Mouse (Mus musculus): ENCODE results near the gene Hmgn2.

The Hmgn2 gene

DNA sequence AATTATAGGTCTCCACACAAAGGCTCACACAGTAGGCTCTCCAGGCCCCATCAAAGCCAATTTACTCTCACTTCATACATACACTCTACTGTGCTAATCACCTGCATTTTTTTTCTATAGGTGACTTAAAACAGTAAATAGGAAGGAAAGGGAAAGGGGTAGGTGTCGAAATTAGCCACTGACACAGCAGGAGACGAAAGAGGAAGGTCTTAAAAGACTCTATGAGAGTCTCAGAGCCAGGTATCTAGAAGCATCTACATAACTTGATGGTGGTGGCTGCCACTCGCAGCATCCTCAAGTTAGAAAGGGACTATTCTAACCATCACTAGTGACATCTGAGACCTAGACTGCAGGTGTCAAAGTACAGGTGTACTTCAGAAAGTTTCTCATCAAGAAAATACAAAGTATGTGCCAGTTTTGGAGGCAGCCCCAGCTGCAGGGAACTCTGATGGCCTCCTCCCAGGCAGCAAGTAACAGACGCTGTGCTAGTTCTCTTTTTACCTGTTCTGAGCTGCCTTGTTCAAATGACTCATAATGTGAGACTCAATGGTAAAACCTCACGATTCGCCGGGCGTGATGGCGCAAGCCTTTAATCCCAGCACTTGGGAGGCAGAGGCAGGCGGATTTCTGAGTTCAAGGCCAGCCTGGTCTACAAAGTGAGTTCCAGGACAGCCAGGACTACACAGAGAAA lies 9.7 kb upstream of the Hmgn2 start:
- DNase-seq: no peak

DNA sequence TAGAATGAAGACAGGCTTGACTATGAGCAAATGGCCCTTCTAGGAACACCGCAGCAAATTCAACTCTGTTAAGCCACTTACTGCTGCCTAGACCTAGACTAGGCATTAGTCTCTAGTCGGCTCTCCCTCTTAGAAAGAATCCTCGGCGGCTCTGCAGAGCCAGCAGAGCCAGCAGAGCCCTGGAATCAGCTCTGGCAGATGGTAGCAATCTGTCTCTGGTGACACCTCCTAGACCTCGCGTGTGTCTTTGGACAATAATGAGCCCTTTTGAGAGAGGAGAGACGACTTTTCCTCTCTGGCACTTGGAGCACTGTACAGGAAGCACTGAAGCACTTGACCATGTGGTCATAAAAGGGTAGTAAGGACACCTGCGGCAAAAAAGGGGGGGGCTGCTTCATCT lies 3.3 kb upstream of the Hmgn2 start:
- DNase-seq: no peak

DNA sequence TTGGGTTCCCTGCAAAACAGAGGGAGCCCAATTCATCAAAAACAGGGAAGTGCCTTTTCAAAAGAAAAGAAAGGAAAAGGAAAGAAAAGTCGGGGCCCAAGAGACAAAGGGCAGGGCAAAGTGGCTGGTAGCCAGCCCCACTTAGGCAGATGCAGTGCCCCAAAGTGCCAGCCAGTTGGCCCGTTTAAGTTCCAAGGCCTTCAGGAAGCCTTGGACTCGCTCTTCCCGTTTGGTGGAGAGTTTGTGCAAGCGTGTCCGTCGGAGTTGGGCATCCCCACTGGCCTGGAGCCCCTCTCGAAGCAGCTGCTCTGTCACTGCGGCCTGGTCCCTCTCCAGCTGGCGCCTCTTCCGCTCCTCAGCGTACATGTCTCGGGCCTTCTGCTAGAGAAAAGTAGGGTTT lies 2.4 kb upstream of the Hmgn2 start:
- no peak for DNase-seq

DNA sequence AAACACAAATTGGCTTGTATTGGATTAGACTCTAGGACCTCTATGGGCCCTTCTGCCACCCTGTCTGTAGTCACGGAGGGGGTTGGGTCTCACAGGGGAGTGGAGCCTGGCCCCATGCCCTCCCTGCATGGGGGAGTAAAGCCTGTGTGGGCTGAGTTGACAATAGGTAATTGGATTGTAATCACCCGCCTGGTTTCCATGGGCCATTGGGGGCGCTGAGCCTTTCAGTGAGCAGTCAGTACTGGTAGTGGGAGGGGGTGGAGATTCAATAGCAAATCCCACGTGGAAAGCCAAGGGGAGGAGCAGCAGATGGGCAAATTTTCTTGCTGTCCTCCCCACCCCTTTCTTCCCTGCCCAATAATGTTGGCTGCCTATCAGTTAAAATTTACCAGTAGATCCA lies 1.7 kb upstream of the Hmgn2 start:
- no peak for DNase-seq

DNA sequence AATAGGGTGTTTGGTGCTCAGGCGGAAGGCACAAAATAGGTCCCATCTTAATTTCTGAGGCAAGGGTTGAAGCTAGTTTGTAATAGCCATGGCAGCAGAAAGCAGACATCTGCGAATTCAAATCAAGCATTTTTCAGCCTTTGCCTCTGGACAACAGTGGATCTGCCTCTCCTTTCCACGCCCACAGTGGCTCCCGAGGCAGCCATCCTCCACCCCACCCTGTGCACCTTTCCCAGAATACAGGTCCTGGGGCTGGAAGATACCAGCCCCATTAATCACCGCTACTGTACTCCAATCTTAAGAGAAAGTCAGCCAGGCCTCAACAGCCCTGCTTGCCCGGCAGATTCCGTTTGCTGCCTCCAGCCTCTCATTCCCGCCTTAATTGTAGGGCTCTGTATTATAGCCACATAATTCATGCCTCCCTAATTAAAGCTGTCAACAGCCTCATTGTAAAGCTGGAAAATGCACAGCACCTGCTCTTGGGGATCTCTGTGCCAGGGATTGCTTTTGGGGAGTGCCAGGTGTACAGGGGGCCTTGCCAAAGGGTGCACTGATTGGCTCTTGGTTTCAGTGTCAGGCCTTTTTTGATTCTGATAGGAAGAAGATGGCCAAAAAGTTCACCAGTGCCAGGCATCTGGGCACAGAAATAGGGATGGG lies 792 bp upstream of the Hmgn2 start:
- no peak for DNase-seq

DNA sequence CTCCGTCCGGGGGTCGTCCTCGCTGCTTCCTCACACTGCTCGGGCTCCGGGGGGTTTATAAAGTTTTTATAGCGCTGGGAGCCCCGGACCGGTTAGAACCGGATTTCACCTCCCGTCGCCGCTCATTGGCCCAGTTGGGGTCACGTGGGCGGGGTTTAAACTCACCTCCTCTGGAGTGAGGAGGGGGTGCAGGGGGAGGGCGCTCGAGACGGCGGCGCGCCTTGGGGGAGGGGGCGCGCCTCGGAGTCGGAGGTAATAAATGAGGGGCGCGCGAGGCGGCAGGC lies 642 bp downstream of the Hmgn2 start:
- DNase-seq: peak; percentile 95

DNA sequence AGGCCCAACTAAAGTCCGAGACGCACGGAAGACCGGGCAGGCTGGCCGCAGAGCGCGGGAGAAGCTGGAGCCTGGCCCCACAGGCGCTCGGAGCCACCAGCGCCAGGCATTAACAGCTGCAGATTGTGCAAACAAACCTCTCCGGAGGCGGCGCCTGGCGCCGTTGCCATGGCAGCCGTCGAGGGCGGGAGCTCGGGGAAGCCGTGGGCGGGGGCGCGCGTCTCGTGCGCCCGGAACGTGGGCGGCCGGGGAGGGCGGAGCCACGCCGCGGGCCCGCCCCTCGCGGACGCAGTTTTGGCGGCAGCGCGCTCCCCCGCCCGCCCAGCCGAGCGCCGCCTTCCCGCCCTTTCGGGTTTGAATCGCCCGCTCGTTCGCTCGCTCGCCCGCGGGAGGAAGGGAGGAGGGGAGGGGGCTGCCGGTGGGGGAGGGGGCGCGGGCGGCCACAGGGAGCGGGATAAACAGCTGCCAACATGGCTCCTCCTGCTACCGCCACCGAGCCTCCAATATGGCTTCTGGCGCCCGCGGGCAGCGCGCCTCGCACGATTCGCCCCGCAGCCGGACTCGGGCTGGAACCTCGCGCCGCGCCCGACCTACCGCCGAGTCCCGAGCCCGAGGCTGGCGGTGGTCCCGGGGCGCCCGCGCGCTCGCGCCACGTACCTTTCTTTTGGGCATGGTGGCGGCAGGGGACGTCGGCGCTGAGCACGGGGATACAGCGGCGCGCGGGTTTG lies 1.1 kb downstream of the Hmgn2 start:
- peak; percentile 99 for DNase-seq

DNA sequence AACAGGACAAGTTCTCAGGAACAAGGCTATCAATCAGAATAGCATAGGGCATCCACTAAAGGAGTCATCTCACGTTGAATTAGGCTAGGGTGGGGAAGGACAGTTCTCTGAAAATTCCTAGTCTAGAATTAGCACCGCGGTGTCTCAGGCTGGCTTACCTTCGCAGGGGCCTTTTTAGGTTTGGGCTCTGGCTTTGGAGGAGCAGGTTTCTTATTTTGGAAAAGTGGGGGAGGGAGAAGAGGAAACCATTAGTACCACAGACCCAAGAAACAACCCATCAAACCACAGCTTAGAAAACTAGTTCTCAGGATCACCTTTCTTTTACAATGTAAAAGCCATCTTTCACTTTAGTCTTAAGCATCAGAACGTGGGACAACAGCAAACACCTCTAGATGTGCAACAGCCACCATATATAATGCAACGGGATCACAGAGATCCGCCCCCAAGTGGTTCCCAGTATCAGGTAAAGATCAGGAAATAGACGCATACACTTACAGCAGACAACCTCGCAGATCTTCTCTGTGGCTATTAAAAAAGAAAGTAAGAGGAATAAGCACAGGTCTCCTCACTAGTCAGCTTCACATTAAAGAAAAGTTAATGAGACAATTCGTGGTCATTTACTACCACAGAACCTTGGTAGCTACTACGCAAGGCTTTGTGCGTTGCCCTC lies 2.0 kb downstream of the Hmgn2 start:
- no peak for DNase-seq

DNA sequence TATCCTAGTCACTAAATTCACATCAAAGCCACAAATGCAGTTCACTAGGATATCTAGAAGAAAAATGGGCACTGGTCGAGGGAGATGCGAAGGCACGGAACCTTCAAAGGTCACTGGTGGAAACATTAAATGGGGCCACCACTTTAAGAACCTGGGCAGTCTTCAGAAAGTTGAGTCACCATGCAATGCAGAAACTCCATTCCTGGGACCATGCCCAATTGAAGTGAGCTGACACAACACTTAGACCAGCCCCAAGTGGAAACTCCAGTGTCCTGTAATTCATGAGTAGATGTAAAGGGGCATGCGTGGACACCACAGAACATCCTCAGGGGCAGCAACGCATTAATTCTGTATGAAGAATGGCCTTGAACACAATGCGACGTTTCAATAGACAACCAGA lies 5.9 kb downstream of the Hmgn2 start:
- no peak for DNase-seq

DNA sequence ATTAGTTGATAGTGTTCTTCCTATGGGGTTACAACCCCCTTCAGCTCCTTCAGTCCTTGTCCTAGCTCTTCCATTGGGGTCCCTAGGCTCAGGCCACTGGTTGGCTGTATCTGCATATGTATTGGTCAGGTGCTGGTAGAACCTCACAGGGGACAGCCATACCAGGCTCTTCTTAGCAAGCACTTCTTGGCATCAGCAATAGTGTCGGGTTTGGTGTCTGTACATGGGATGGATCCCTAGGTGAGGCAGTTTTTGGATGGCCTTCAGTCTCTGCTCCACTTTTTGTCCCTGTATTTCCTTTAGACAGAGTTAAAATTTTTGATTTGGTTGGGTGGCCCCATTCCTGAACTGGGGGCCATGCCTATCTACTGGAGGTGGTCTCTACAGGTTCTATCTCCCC lies 9.6 kb downstream of the Hmgn2 start:
- no peak for DNase-seq

DNA sequence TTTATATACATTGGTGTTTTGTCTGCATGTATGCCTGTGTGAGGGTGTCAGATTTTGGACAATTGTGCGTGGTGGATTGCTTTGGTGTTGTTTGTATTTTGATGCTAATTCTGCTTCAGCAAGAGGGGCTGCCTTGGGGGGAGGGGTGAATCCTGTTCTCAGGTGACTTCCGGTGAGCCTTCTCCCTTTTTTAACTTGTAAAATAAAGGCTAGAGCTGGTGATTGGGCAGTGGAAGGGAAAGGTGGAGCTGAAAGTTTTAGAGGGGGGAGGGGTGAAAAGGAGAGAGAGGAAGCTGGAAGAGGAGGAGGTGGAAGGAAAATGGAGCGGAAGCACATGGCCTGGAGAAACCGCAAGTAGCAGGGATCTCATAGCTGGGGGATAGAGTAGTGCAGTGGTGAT lies 12.1 kb downstream of the Hmgn2 start:
- no peak for DNase-seq

DNA sequence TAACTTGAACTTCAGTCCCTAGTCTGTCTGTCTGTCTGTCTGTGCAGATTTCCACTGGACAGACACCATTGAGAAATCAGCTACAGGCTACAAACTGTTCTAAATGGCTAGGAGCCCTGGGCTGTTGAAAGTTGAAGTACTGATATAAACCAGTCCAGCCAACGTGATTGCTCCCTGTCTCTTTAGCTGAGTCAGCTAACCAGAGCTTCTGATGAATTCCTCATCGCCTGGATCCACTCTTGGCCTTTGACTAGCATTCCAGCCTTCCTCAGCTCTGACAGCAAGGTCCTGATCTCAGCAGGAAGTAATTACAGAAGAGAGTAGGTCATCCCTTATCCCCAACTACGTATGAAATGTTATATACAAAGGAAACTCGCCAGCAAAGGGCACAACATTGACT lies 21.7 kb downstream of the Hmgn2 start:
- no peak for DNase-seq

DNA sequence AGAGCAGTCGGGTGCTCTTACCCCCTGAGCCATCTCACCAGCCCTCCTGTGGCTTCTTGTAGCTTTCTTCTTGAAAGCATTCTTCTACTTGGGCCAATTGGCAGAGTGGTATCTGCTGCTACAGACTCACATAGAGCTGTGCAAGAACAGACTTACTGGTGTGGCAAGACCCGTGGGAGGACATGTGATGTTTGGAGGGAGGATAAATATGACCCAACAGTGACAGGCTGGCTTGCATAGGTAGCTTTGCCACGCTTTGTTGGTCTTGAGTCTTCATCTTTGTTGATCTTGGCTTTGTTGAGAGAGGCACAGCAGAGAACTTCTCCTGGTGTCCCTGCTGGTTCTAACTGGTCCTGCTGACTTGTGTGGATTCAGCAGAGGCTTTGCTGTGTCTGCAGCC lies 24.7 kb downstream of the Hmgn2 start:
- no peak for DNase-seq

DNA sequence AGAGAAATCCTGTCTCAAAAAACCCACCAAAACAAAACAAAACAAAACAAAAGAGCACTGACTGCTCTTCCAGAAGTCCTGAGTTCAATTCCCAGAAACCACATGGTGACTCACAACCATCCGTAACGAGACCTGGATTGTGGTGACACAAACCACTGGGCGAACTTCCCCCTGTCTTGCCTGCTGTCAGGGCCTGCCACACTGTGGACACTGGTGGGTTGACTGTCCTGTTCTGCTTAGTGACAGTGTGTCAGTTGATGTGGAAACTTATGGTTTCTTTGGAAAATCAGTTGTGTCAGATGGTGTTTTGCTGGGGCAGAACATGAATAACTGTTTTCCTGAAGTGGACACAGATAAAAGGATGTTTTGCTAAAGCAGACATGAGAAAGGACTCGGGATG lies 25.8 kb downstream of the Hmgn2 start:
- DNase-seq: no peak

DNA sequence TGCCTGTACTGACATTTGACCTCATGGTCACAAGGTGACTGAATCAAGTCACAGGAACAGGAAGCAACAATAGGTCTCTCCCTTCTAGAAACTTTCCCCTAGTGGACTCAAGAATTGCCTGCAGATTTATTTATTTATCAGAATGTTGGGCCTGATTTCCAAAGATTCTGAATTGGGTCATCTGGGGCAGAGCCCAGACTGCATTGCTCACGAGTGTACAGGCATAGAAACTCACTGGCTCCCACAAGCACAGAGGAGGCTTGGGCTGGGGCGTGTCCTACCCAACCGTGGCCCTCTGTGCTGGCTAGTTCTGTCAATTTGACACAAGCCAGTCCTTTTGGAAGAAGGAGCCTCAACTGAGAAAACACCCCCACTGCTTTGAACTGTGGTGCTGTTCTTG lies 26.9 kb downstream of the Hmgn2 start:
- DNase-seq: no peak

DNA sequence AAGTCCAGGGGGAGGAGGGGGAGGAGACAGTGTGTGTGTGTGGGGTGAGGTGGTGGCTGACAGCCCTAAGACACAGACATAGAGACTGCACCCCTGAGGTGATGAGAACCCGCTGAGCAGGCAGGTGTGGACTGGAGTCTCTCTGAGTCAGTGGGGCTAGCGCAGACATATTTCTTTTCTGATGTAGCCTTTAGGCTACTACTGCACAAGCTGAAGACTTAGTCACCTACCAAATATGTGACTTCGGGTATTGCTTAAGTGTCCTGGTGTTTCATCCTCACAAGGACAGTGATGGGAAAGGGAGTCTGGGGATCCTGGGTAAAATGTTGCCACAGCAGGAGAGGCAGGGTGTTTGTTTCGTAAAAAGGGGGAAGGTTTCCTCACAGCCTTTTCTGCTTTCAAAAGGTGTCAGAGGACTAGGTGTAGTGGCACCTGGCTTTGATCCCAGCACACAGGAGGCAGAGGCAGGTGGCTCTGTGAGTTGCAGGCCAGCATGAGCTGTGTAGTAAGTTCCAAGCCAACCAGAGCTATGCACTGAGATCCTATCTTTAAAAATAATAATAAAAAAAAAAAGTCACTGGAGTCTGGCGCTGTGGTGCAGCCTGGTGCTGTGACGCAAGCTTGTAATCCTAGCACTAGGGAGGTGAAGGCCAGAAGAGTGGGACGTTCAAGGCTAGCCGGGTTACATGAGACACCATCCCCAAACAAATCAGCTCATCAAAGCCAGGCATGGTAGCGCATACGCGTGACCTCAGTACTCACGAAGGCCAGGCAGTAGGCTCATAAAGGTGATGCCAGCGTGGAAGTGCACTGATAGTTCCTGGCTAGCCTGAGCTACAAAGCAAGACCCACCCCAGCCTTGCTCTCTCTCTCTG lies 27.8 kb downstream of the Hmgn2 start:
- DNase-seq: no peak

DNA sequence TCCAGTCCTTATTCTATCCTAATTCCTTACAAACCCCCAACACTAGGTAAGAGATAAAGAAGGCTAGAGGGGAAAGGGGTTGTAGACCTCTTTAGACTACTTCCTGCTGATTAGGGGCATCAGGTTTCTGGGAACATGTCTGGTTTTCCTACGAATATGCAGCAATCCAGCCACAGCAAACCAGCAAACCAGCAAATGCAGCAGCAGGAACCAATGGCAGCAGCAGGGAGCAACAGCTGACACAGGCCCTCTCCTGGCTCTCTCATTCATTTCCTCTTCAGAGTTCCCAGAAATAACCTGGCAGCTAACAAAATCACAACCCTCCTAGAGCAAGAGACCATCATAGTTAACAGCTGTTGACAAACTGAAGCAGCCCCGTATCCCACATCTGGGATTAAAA lies 30.4 kb downstream of the Hmgn2 start:
- no peak for DNase-seq

DNA sequence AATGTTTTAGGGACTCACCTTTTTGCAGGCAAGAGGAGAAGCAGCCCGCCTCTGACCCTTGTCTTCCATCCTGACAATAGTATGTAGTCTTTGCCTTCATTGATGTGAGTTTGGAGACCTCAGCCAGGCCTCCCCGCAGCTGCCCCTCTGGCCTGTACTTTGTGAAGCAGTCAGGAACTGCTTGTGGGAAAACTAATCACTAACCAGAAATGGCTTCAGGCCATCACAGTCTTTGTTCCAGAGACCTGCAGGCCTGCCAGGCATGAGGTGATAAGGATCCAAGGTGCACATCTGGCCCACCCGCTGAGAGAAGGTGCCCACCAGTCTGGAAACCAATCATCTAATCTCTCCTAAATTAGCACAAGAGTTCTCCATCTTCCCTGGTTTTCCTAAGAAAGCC lies 36.7 kb downstream of the Hmgn2 start:
- peak; percentile 32 for DNase-seq

DNA sequence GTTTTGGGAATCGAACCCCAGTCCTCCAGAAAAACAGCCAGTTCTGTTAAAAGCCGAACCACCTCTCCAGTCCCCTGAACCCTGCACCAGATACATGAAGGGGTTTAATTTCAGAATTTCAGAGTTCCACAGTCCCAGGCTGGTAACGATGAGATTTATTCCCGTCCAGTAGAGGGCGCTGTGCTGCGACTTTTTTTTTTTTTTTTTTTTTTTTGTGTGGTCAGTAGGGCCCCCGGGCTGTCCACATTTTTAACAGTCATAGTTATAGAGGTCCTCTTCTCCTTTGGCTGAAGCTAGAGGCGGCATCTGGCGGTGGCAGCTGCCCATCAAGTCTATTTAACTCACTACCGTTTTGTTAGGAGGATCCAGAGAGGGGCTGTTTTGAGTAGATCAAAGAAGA lies 37.1 kb downstream of the Hmgn2 start:
- peak; percentile 7 for DNase-seq

DNA sequence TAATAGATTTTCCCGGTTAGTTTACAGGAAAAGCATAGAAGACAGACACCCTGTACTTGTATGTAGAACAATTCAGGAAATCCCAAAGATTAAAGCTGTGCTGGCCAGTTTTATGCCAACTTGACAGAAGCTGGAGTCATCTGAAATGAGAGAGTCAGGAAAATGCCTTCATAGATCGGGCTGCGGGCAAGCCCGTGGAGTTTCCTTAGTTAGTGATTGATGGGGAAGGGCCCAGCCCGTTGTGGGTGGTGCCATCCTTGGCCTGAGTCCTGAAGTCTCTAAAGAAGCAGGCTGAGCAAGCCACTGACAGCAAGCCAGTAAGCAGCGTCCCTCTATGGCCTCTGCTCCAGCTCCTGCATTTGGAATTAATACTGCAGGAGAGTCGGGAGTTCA lies 39.2 kb downstream of the Hmgn2 start:
- peak; percentile 52 for DNase-seq

DNA sequence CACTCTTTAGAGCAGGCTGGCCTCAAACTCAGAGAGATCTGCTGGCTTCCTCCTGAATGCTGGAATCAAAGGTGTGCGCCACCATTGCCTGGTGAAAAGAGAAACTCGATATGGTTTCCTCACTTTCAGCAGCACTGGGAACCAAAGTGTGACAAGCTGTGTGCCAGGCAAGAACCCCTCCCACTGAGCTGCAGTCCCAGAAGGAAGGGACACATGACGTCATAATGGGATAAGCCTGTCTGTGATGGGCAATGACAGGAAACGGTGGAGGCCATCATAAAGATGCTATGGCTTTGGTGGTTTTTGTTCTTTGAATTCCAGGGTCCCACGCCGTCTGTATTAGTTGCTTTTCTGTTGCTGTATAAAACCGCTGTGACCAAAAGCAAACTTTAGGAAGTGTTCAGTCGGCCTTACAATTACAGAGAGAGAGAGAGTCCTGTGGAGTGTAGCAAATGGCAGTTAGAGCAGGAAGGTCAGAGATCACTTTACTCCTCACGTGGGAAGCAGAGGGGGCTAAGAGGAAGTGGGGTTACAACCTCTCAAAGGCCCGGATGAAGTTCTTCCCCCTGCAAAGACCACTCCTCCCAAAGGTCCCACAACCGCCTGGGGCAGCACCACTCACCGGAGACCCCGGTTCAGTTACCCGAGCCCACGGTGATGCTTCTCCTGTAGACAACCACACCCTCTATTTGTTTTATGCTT lies 39.7 kb downstream of the Hmgn2 start:
- peak; percentile 20 for DNase-seq

DNA sequence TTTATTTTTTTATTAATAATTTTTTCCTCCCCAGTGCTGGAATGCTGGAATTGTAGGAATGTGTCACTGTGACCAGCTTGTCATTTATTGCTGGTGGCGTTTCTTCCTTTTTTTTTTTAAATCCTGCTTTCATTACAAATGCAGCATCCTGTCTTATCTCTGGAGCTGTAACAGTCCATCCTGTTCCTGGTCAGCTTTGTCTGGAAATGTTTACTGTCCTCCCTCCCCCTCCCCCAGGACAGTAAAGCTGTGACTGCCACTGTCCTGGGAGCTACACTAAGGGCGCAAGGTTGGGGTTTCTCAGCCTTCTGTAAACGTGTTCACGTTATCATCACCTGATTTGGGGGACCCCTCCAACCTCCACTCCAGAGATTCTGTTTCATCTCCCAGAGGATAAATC lies 43.2 kb downstream of the Hmgn2 start:
- DNase-seq: no peak

All from kidney, postnatal 14 days (tissue).